Mouse (Mus musculus): ENCODE results near the gene Axdnd1.
"Not testable (repeated sequence)": the region's sequence is repeated elsewhere in the genome, so short reads cannot be mapped to it uniquely, and the experiment has no call there.

Gene Axdnd1

DNA sequence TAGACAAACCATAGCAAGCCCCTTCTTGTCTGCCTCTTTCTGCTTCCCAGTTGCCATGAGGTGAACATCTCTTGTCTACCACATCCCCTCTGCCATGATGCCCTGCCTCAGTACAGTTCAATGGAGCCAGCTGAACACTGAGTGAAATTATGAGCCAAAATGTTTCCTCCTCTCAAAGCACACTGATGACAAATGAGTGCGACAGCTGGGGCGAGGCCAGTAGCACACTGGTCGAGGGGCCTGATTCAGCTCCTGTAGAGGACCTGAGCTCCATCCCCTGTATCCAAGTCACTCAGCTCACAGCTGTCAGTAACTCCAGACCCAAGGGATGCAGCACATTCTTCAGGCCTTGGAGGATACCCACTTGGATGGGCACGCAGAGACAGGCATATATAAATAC is 75.3 kb downstream of the Axdnd1 start:
- DNase-seq (ENCODE audit: low read depth in 1 of 2, low spot score in 2 of 2) = no peak

- DNase-seq (ENCODE audit: low read depth in 1 of 2, low spot score in 2 of 2) = no peak
These were observed 76.5 kb downstream of the Axdnd1 start for GRCm38 (mm10) chr1:156344433-156344832.

- DNase-seq (ENCODE audit: low read depth in 1 of 2, low spot score in 2 of 2) = no peak
These were observed 80.1 kb downstream of the Axdnd1 start for GRCm38 (mm10) chr1:156340847-156341246.

DNA sequence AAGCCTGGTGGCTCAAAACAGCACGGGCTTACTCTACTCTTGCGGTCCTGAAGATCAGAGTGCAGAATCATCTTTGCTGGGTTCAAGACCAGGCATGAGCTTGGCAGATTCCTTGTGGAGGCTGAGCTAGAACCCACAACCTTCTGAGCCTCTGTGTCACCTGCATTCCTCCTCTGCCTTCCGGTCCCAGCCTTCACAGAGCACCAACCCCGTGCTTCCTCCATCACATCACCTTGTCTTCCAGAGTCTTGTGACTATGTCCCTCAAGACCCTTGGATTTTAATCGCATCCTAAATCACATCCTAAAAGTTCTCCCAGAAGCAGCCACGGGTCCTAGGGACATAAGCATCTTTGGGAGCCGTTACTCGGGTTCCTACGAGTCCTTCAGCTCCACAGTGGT is 97.8 kb downstream of the Axdnd1 start:
- no peak for DNase-seq (ENCODE audit: low read depth in 1 of 2, low spot score in 2 of 2)

DNA sequence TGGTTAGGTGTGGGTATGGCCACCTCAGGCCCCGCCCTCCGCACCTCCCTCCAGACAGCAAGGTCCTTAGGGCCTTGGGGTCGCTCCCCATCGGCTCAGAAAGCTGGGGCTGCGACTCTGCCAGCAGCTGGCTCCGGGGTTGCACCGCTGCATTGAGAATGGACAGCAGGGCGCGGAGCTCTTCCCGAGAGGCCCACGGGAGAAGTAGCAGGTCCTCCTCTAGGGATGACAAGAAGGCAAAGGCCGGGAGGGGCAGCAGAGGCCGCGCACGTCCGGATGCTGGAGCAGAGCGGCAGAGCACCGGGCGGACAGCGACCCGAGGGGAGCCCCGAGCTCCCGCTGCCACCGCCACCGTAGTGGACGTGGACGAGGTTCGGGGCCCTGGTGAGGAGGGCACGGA is 110.3 kb downstream of the Axdnd1 start, which contains the start of gene Nphs2:
Gene Nphs2, plus strand, starts transcription at position 98 of the 400 bp plus-strand sequence.
- no peak for DNase-seq (ENCODE audit: low read depth in 1 of 2, low spot score in 2 of 2)

GRCm38 (mm10) chr1:156308595-156308994 is 112.4 kb downstream of the Axdnd1 start:
- DNase-seq (ENCODE audit: low read depth in 1 of 2, low spot score in 2 of 2) = no peak

DNA sequence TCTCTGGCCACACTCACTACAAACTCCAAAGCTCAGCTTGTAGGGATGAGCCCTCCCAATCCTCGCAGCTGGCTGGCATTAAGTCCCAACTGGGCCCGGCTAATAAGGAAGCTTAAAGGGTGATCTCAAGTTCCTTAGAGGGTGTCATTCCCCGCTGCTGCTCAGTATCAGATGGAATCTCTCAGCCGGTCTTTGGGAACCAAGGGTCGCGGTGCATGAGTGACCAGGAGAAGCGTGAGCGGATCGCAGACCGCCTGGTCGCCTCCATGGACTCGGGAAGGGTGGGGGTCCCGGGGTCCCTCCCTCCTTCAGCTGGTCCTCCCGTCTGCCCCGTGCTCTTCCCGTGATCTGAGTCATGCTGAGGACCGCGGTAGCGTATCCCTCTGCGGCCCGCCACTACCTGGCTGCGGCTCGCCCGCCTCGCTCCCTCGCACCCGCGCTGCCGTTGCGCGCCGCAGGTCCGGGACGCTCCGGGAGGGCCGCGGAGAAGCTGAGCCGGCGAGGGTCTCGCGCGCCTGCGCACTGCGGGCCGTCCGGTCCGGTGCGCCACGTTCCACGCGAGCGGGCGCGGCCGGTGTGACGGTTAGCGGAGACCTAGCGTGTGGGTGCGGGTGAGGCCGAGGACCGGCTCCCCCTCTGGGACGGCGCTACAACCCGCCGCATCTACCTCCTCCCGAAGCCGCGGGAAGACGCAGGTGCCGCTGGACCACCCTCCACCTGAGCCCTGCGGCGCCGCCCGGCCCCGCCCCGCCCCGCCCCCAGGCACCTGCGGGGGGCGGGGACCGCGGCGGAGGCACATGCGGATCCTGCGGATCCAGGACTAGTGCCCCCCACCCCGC is 117.8 kb downstream of the Axdnd1 start, which contains the start of gene Tdrd5:
Gene Tdrd5, minus strand, starts transcription at position 754 of the 839 bp plus-strand sequence.
- DNase-seq (ENCODE audit: low read depth in 1 of 2, low spot score in 2 of 2) = no peak

GRCm38 (mm10) chr1:156290016-156290415 is 130.9 kb downstream of the Axdnd1 start:
- DNase-seq (ENCODE audit: low read depth in 1 of 2, low spot score in 2 of 2) = no peak

DNA sequence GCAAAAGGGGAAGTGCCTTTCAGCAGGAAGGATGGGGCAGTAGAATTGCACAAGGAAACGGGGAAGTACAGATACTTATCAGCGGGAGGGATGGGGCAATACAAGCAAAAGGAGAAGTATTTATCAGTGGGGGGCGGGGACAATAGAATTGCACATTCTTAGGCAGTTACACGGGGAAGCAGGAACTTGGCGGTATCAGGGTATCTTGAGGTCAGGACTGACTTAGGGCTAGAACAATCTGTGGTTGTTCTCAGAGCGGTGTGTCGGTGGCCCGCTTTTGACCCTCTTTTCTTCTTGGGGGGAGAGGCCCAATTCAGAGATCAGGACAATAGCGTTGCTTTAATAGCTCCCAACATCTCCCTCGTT is 131.8 kb downstream of the Axdnd1 start:
- not testable (repeated sequence) for DNase-seq (ENCODE audit: low read depth in 1 of 2, low spot score in 2 of 2)

GRCm38 (mm10) chr1:156288556-156289221 is 132.3 kb downstream of the Axdnd1 start:
- no peak for DNase-seq (ENCODE audit: low read depth in 1 of 2, low spot score in 2 of 2)

GRCm38 (mm10) chr1:156285541-156285896 is 135.4 kb downstream of the Axdnd1 start:
- no peak for DNase-seq (ENCODE audit: low read depth in 1 of 2, low spot score in 2 of 2)

DNA sequence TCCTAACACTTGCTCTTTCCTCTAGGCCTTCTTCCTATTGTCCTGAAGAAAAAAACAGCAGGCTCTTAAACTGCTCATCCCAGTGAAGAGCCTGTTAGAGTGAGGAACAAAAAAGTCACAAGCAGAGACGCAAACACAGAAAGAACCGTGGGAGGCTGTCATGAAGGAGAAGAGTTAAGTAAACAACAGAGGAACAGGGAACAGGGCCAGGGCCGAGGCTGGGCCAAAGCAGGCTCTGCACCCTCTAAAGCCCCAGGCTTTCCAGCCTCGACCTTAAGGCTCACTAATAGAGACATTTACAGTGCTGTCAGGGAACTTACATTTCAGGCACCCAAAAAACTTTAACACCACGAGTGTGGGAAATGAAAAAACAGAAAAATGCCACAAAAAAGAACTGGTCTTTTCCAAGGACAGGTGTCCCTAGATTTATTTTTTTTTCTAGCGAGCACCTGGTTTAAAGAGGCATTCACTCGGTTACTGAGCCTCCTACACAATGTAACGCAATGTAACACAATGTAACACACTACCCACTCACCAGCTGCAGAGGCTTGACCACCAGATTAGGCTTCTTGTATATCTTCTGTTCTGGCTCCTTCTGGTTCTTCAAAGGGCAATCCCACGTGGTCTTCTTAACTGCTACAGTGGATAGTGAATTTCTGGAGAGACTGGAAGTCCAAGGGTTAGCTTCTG is 136.0 kb downstream of the Axdnd1 start:
- DNase-seq (ENCODE audit: low read depth in 1 of 2, low spot score in 2 of 2) = no peak

DNA sequence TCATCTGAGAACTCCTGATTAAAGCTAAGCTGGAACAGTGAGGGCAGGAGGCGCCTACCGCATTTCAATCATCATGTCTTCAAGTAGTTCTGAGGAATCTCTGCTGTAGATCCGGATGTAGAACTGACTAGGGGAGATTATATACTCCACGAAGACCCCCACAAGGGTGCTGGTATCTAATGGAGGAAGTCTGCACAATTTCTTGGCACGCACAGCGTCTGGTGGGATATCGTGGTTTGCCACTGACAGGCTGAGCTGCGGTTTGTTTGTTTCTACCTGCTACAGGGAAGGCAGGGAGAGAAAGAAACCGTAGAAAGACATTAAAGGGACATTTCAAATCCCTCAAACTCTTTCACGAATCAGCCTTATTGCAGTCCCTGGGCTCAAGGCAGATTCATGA is 136.8 kb downstream of the Axdnd1 start:
- DNase-seq (ENCODE audit: low read depth in 1 of 2, low spot score in 2 of 2) = no peak

- DNase-seq (ENCODE audit: low read depth in 1 of 2, low spot score in 2 of 2) = no peak
These were observed 140.8 kb downstream of the Axdnd1 start for GRCm38 (mm10) chr1:156280131-156280530.

GRCm38 (mm10) chr1:156273647-156274046 is 147.3 kb downstream of the Axdnd1 start:
- no peak for DNase-seq (ENCODE audit: low read depth in 1 of 2, low spot score in 2 of 2)
